Mouse (Mus musculus) brain, embryonic 14.5 days (tissue): ENCODE results near the gene Akr1b8.

Experiments used
- CTCF ChIP-seq: fragments of 200-500 bp; IDR thresholded peaks from 2 replicates; pipeline ENCODE4 v1.5.1; 2012; ENCODE audit warnings: inconsistent platforms, mild to moderate bottlenecking, moderate library complexity, borderline replicate concordance; ENCODE audit not compliant: insufficient read depth, insufficient read length; ENCODE audit errors: extremely low read depth
- POLR2A ChIP-seq: fragments of 200-500 bp; IDR thresholded peaks from 2 replicates; pipeline ENCODE4 v1.6.1; 2012; ENCODE audit warnings: mild to moderate bottlenecking, inconsistent platforms, borderline replicate concordance; ENCODE audit not compliant: poor library complexity, insufficient read depth, insufficient read length, severe bottlenecking; ENCODE audit errors: extremely low read depth

DNA sequence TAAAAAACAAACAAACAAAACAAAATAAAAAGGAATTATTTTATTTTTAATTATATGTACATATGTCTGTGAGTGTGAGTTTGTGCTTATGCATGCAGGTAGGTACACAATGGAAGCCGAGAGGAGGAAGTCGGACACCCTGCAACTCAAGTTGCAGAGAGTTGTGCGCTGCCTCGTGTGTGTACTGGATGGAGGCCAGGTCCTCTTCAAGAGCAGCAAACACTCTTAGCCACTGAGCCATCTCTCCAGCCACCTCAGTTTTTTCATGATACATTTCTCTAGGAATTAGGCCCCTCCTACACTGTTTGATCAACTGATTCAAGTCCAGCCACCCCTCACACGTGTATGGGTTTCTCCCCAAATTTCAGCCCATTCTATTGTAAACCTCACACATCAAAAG, 19.2 kb upstream of the Akr1b8 start:
- no peak for TF ChIP-seq CTCF
- no peak for TF ChIP-seq POLR2A
